ENCODE assay signal across 28 mouse cellular contexts in the genomic region with DNA sequence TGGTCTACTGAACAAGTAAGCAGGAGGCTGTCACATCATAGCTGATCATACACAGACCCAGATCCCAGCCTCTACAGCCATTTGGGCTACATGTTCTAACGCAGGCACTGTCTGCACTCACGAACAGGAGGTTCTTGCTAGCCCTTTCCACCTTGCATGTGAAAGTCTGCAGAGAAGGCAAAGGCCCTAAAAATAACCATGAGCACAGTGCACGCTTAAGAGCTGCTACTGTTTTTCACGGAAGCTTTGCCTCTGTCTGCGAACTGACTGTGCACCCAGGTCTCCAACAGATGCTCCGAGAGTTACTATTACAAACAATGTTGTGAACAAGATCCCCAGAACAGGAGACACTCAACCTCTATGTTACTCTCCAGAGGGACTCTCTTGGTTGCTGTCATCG.
DNase-seq lines count a peak whose midpoint lies in the region; ATAC-seq and TF ChIP-seq lines count a peak whose summit lies in the region.
"Had no signal": no experiment of that assay in that cellular context is flagged by ENCODE, and none has a peak within 500 bp of the region (broad histone marks: within the 10 kb centered on the region; RNA-seq: fewer than 3 reads in every experiment).

No protein-coding gene starts in this region.

- H3K27me3 ChIP-seq in heart, embryonic 11.5 days (ENCODE audit: control insufficient read depth, insufficient read depth, low read length), result no peaks in the 10 kb centered on the region
- H3K27me3 ChIP-seq in heart, embryonic 14.5 days (ENCODE audit: control insufficient read depth, insufficient read depth, low read length), result no peaks in the 10 kb centered on the region
- H3K27me3 ChIP-seq in heart, postnatal 0 days (ENCODE audit: control insufficient read depth, insufficient read depth, low read length), result no peaks in the 10 kb centered on the region
- H3K27me3 ChIP-seq: CH12.LX; embryonic facial prominence, embryonic 12.5 days; embryonic facial prominence, embryonic 15.5 days; hindbrain, embryonic 13.5 days; intestine, embryonic 15.5 days; kidney, embryonic 15.5 days; Patski had no signal

- intact Hi-C loops in heart, postnatal 25 days (cut with DNase I), result no loop called here
- intact Hi-C loops in heart, postnatal 36 days (cut with DNase I), result no loop called here
- intact Hi-C loops in heart, postnatal 14 days (cut with DNase I), result no loop called here

- peak overlapping the region; percentile 35; the same call in 1 of the 2 replicates for H3K27ac ChIP-seq in heart, embryonic 11.5 days (ENCODE audit: low read depth, low read length)
- H3K27ac ChIP-seq in heart, embryonic 14.5 days (replicated peaks in 1 of 2; ENCODE audit: control insufficient read depth in 1 of 2, insufficient read depth in 1 of 2, low read depth in 2 of 2, low read length in 2 of 2), result peak overlapping the region in 1 of 2 experiments; percentile 53; a peak in 2 of 4 replicates
- H3K27ac ChIP-seq in heart, postnatal 0 days (ENCODE audit: low read depth), result peak overlapping the region; percentile 23; the same call in 1 of the 2 replicates
- H3K27ac ChIP-seq: embryonic facial prominence, embryonic 12.5 days; embryonic facial prominence, embryonic 15.5 days; hindbrain, embryonic 10.5 days; hindbrain, embryonic 13.5 days; intestine, embryonic 15.5 days; kidney, embryonic 15.5 days had no signal

- no peak for DNase-seq in heart, postnatal 25 days (ENCODE audit: low spot score)
- no peak for DNase-seq in heart, postnatal 36 days
- DNase-seq in heart, postnatal 0 days (ENCODE audit: low spot score), result peak; percentile 38
- no peak for DNase-seq in heart, postnatal 14 days
- DNase-seq: adrenal gland, postnatal 10 days; adrenal gland, postnatal 36 days; B cell, adult 2 months; cerebellum, adult 11 months; cerebellum, adult 2 months; cerebellum, adult 9-11 months; cerebellum, postnatal 25 days; gastrocnemius, postnatal 10 days; gastrocnemius, postnatal 36 days; kidney, adult 11 months; kidney, adult 8-10 months had no signal

- no peak for TF ChIP-seq CTCF in heart, postnatal 0 days (IDR thresholded peaks at IDR 0.05; ENCODE audit: low read depth)

- no peak for ATAC-seq in heart, embryonic 11.5 days (replicated peaks; ENCODE audit: insufficient number of reproducible peaks, low FRiP score, low TSS enrichment)
- no peak for ATAC-seq in heart, embryonic 14.5 days (ENCODE audit: insufficient number of reproducible peaks, insufficient read depth, low FRiP score, low read depth)
- ATAC-seq in heart, postnatal 0 days (ENCODE audit: insufficient read depth, low read depth), result peak; percentile 39
- ATAC-seq: forebrain, embryonic 14.5 days; intestine, embryonic 15.5 days; Patski had no signal

- H3K4me1 ChIP-seq in heart, embryonic 11.5 days (ENCODE audit: control insufficient read depth, insufficient read depth, low read length), result peaks cover 3% of the 10 kb centered on the region; the same call in 1 of the 2 replicates
- peaks cover 4 to 10% of the 10 kb centered on the region in 2 experiments; a peak in 3 of 4 replicates for H3K4me1 ChIP-seq in heart, embryonic 14.5 days (ENCODE audit: control insufficient read depth in 2 of 2, insufficient read depth in 2 of 2, low read length in 2 of 2)
- H3K4me1 ChIP-seq in heart, postnatal 0 days (ENCODE audit: control insufficient read depth, insufficient read depth), result peaks cover 7% of the 10 kb centered on the region
- H3K4me1 ChIP-seq: intestine, embryonic 15.5 days had no signal

- H3K9ac ChIP-seq in heart, embryonic 11.5 days (ENCODE audit: low read depth, low read length), result 0 out of 2 replicates have a peak overlapping the region, but pooled peaks have one; percentile 5
- H3K9ac ChIP-seq in heart, embryonic 14.5 days (ENCODE audit: low read length), result peak overlapping the region; percentile 38; the same call in 1 of the 2 replicates
- no peak overlapping the region for H3K9ac ChIP-seq in heart, postnatal 0 days (replicated peaks; ENCODE audit: low read depth, low read length)
- H3K9ac ChIP-seq: embryonic facial prominence, embryonic 12.5 days; embryonic facial prominence, embryonic 15.5 days; forebrain, postnatal 0 days; hindbrain, embryonic 13.5 days; intestine, embryonic 15.5 days; kidney, embryonic 15.5 days had no signal

- H3K9me3 ChIP-seq in heart, embryonic 11.5 days (replicated peaks; ENCODE audit: control insufficient read depth, low read length), result no peaks in the 10 kb centered on the region
- H3K9me3 ChIP-seq in heart, embryonic 14.5 days (ENCODE audit: control insufficient read depth, low read length), result no peaks in the 10 kb centered on the region
- H3K9me3 ChIP-seq in heart, postnatal 0 days (replicated peaks; ENCODE audit: control insufficient read depth, low read length), result no peaks in the 10 kb centered on the region
- H3K9me3 ChIP-seq: embryonic facial prominence, embryonic 12.5 days; embryonic facial prominence, embryonic 15.5 days; hindbrain, embryonic 10.5 days; hindbrain, embryonic 13.5 days; intestine, embryonic 15.5 days; kidney, embryonic 15.5 days had no signal

- H3K4me2 ChIP-seq in heart, embryonic 11.5 days, result peak overlapping the region; percentile 32
- peak overlapping the region; percentile 40; the same call in 1 of the 2 replicates for H3K4me2 ChIP-seq in heart, embryonic 14.5 days (ENCODE audit: low read length)
- H3K4me2 ChIP-seq in heart, postnatal 0 days (ENCODE audit: low read depth, low read length), result peak overlapping the region; percentile 11; the same call in 1 of the 2 replicates
- H3K4me2 ChIP-seq: embryonic facial prominence, embryonic 12.5 days; embryonic facial prominence, embryonic 15.5 days; hindbrain, embryonic 13.5 days; intestine, embryonic 15.5 days; kidney, embryonic 15.5 days had no signal

- no peak overlapping the region for H3K4me3 ChIP-seq in heart, embryonic 11.5 days (ENCODE audit: low read depth, low read length)
- H3K4me3 ChIP-seq in heart, embryonic 14.5 days (ENCODE audit: control insufficient read depth in 1 of 2, insufficient read depth in 1 of 2, low read depth in 1 of 2, low read length in 2 of 2), result no peak overlapping the region
- no peak overlapping the region for H3K4me3 ChIP-seq in heart, postnatal 0 days (ENCODE audit: low read depth, low read length)
- H3K4me3 ChIP-seq: embryonic facial prominence, embryonic 12.5 days; embryonic facial prominence, embryonic 15.5 days; hindbrain, embryonic 10.5 days; hindbrain, embryonic 13.5 days; intestine, embryonic 15.5 days; kidney, embryonic 15.5 days had no signal

- H3K36me3 ChIP-seq in heart, embryonic 11.5 days (ENCODE audit: control insufficient read depth, insufficient read depth, low read length), result 0 out of 2 replicates have a peak, but pooled peaks cover 3% of the 10 kb centered on the region
- H3K36me3 ChIP-seq in heart, embryonic 14.5 days (ENCODE audit: control insufficient read depth, insufficient read depth, low read length), result peaks cover 20% of the 10 kb centered on the region
- peaks cover 10% of the 10 kb centered on the region for H3K36me3 ChIP-seq in heart, postnatal 0 days (replicated peaks; ENCODE audit: control insufficient read depth, insufficient read depth, low read length)
- H3K36me3 ChIP-seq: embryonic facial prominence, embryonic 12.5 days; G1E; hindbrain, embryonic 13.5 days had no signal

- WGBS in heart, embryonic 11.5 days (ENCODE audit: insufficient replicate concordance), result 57% methylated on average over 7 of the region's 7 CpGs
- 32% methylated on average over 7 of the region's 7 CpGs for WGBS in heart, embryonic 14.5 days
- WGBS in heart, postnatal 0 days, result 37% methylated on average over 7 of the region's 7 CpGs

- TF ChIP-seq EP300 in heart, postnatal 0 days (IDR thresholded peaks at IDR 0.05; ENCODE audit: low read depth), result no peak
